Comparison of ENCODE assay signal across 8 mouse cellular contexts in the genomic region with DNA sequence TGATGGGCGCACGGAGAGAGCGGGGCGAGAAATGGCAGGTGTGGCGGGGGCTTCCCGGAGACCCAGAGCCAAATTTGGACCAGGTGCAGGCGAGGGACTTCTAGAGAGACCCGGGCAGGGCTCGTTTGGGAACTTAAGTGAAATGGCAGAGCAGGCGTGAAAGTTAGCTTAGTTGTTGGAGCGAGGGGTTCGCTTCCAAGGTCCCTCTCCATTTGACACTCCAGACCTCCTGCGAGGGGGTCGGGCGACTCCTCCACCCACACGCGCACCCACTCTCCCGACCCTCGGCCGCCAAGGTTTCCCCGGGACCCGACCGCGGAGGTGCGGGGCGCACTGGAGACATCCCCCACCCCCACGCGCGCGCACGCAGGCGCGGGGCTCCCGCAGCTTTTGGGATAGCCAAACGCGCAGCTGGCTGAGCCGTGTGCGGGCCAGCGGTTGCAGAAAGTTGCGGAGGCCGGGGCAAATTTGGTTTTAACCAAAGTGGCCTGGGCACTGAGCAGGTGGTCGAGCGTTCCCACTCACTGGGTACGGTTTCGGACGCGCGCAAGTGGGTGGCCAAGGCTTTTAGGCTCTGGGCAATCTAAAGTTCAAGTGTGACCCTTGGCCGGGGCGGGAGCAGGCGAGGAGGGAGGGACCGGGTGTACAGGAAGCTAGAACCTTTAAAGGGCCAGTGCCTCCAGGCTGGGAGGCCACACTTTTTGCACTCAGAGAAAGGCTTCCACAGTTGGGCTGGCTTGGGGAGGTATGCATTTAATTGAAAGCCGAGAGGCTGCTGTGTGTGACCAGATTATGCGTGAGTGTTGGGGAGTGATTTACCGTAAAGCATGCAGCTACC. TPM values are rescaled to one million over a fixed set of nuclear protein-coding genes. Genes with fewer than 3 reads are reported as not detected.
DNase-seq lines count a peak whose midpoint lies in the region; ATAC-seq and TF ChIP-seq lines count a peak whose summit lies in the region.

No protein-coding gene starts in this region.

- DNase-seq in CD4-positive, CD25-positive, alpha-beta regulatory T cell, adult 2 months (ENCODE audit: low read depth, low spot score) = peak; percentile 70
- DNase-seq in heart, postnatal 36 days = peak; percentile 78 to 81
- DNase-seq in layer of hippocampus, adult 18-20 months (ENCODE audit: low spot score in 2 of 2) = peak; percentile 18 to 42
- peak; percentile 86 for DNase-seq in lung, postnatal 10 days
- DNase-seq in ovary, postnatal 10 days (ENCODE audit: low spot score) = peak; percentile 50
- peak; percentile 65 for DNase-seq in thymus, postnatal 25 days

- H3K4me3 ChIP-seq in bone marrow macrophage, adult 2 months (ENCODE audit: insufficient read depth, low read length) = peak overlapping the region; percentile 97
- H3K4me3 ChIP-seq in forebrain, embryonic 15.5 days = peak overlapping the region; percentile 94

- H3K9me3 ChIP-seq in forebrain, embryonic 15.5 days = no peaks in the 10 kb centered on the region

- H3K4me1 ChIP-seq in bone marrow macrophage, adult 2 months (ENCODE audit: control insufficient read depth, insufficient read depth, low read length) = peaks cover 7% of the 10 kb centered on the region; the same call in 1 of the 2 replicates
- H3K4me1 ChIP-seq in forebrain, embryonic 15.5 days = peaks cover 25% of the 10 kb centered on the region

- H3K27ac ChIP-seq in bone marrow macrophage, adult 2 months (ENCODE audit: insufficient read depth, low read depth, low read length) = no peak overlapping the region
- H3K27ac ChIP-seq in forebrain, embryonic 15.5 days (replicated peaks) = no peak overlapping the region

- peaks cover 36% of the 10 kb centered on the region for H3K27me3 ChIP-seq in forebrain, embryonic 15.5 days

- no peak for ATAC-seq in forebrain, embryonic 15.5 days (replicated peaks)

- TF ChIP-seq POLR2A in bone marrow macrophage, adult 2 months (IDR thresholded peaks at IDR 0.05; ENCODE audit: borderline replicate concordance, low read depth, low read length) = no peak

- TF ChIP-seq CTCF in bone marrow macrophage, adult 2 months (IDR thresholded peaks at IDR 0.05; ENCODE audit: low read depth, low read length) = no peak

- peak overlapping the region; percentile 49 for H3K9ac ChIP-seq in forebrain, embryonic 15.5 days (replicated peaks)

- 1% methylated on average over 55 of the region's 55 CpGs for WGBS in forebrain, embryonic 15.5 days

- intact Hi-C loops in heart, postnatal 36 days (cut with DNase I) = loop anchor here (2.0 to 10.0 kb wide), 5 partner anchors 73 to 1195 kb away; a partner anchor contains a TSS

- H3K4me2 ChIP-seq in forebrain, embryonic 15.5 days (replicated peaks) = peak overlapping the region; percentile 92

- no peaks in the 10 kb centered on the region for H3K36me3 ChIP-seq in forebrain, embryonic 15.5 days

RNA-seq across cellular contexts. Expression of a gene that starts 1.6 kb away (rescaled TPM):
- polyA plus RNA-seq in bone marrow macrophage, adult 2 months (2012; ENCODE audit: insufficient read depth, insufficient read length, missing spikeins) = 5.6 and 6.2 TPM in 2 replicates
- 3.6 and 3.8 TPM in 2 replicates for polyA plus RNA-seq in forebrain, embryonic 15.5 days (2015; fragmentation: Nextera tagmentation; extraction: Ambion mirVana)
- total RNA-seq in heart, postnatal 36 days (2021) = 10 to 100 TPM; 13.9 to 15.4 TPM
- 10 to 100 TPM; 22.5 to 24.5 TPM for total RNA-seq in layer of hippocampus, adult 18-20 months (2021)

Comparison
In these comparisons a context has a peak if more than half of its experiments do, and no peak if none do; other contexts are left out.
1. DNase-seq: peak in every context shown above with its lines; median percentile 86 in lung, postnatal 10 days; 80 in heart, postnatal 36 days; 70 in CD4-positive, CD25-positive, alpha-beta regulatory T cell, adult 2 months; 65 in thymus, postnatal 25 days; 50 in ovary, postnatal 10 days; 30 in layer of hippocampus, adult 18-20 months.